Mouse (Mus musculus): ENCODE measurements around the gene H2afj.
A peak's percentile ranks its signal among the peaks of the same experiment; 100 is the strongest.

Gene H2afj

DNA sequence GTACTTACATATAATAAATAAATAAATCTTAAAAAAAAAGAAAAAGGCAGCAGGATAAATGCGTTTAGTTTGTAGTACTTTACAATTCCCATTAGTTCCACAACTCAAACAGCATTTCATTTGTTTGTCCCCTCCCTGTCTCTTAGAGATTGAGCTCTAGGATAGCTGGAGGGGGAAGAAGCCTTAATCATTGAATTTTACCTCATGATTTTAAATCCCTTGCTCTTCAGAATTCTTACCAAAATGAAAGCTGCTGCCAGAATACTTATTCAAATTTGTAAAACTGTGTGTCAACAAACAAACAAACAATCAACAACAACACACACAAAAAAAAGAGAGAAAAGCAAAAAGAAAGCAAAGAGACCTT lies 2.7 kb upstream of the H2afj start:
- no peak for DNase-seq (ENCODE audit: low read depth, low spot score)

DNA sequence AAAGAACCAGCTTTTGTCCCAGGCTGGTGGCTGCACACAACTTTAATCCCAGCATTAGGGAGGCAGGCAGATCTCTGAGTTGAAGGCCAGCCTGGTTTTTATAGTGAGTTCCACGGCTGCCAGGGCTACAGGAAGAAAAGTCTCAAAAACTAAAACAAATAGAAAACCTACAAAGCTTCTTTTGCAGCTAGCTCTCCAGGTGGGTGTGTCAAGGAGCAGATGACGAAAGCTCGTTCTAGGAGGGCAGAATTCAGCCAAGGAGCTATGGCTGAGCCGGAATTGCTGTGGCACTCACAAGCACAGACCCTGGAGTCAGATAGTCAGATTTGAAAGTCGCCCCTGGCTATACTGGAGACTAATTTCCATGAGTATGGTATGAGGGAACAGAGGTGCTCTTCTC lies 1.2 kb upstream of the H2afj start:
- no peak for DNase-seq (ENCODE audit: low read depth, low spot score)

DNA sequence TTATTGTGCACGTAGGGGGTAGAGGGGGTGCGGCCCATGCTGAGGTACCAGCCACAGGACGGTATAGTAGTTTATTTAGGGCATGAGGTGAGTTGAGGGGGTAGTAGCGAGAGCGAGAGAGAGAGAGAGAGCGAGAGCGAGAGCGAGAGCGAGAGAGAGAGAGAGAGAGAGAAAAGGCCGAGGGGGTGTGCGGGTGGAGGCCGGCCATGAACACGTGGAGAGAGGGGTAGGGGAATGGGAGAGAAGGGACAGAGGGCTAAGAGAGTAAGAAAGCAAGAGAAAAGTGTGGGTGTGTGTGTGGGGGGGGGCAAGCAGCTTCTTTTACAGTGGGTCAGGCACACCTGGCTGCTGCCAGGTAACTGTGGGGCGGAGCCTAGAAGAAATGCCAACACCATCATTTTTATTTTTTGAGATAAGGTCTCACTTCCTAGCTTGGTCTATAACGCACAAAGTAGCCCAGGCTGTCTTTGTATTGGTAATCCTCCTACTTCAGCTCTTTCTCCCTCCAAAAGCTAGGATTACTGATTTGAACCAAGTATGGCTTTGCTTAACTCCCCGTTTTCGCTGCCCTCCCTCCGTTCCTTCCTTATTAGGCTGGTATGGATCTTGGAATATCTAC lies 540 bp upstream of the H2afj start:
- DNase-seq (ENCODE audit: low read depth, low spot score) = no peak

DNA sequence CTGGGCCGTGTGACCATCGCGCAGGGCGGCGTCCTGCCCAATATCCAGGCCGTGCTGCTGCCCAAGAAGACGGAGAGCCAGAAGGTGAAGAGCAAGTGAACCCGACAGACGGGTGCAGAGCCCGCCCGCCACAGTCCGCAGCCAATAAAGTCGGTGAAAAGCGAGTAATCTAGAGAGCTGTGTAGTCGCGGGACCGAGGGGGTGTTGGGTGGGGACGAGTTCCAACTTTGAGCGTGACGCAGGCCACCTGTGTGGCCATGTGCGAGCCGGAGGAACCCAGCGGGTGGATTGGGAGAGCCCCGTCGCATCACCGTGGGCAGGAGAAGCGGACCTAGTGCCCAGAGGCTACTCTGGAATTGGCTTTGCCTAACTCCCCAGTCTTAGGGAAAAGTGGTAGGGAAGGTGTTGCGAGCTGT lies 595 bp downstream of the H2afj start:
- DNase-seq (ENCODE audit: low read depth, low spot score) = no peak

DNA sequence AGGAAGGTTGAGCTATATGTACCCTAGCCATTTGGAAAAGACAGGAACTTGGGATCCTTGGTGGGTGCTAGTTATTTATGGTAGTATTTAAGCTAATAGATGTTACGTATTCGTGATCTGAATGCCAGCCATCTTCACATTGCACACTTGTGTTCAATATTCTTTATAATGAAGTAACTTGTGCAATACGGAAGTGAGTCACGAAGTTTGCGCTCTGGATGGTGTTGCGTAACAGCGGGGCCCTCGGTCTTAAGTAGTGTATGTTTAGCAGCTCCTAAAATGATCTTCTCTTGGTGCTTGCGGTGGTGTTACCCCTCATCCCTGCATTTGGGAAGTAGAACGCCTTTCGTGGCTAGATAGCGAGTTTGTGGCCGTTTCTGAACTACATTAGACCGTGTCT lies 1.0 kb downstream of the H2afj start:
- DNase-seq (ENCODE audit: low read depth, low spot score) = no peak

DNA sequence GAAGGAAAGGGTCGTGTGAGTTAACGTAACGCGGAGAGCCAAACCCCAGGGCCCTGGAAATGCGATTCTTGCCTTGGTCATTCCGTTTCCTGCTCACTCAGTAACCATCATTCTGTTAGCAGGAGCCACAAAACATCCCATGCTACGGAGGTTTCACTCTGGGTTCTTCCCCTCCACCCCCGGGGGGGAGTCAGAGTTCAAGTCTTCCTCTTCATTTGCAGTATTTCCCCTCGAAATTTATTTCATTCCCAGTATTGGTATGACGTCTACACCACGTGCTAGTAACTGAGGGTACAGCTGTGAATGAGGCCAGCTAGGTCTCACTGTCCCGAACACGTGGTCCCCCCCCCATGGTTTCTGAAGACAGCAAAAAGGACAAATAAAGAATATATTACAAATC lies 1.6 kb downstream of the H2afj start:
- no peak for DNase-seq (ENCODE audit: low read depth, low spot score)

DNA sequence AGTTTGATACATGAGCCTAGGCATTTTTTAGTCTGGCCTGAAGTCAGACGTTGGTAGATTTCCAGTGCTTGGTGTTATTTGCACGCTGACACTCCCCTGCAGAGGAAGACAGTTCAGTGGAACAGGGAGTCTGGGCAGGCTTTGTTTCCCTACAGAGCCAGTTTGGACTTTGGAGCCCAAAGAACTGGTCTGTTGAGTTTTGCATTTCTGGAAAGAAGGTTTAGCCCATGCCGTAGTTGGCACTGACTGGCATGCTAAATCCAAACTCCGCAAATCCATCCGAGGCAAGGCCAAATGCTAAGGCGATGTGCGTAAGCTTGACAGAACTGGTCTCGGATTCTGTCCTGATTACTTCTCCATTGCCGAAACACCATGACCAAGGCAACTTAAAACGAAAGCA lies 3.2 kb downstream of the H2afj start:
- DNase-seq (ENCODE audit: low read depth, low spot score) = no peak

DNA sequence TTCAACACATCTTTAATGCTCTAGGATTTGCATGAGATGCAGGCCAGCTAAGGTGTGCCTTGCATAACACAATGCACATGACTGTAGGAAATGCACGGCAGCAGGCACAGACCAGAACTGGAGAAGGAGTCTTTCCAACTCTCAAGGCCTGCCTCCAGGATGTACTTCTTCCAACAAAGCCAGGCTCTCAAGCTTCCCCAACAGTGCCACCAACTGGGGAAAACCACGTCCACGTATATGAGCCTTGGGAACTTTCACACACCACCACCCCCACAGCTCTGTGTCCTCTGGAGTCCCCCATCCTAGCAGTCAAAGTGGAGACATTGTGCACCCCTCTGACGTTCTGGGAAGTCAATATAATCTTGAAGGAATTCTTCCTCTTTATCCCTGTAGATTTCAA lies 5.1 kb downstream of the H2afj start:
- DNase-seq (ENCODE audit: low read depth, low spot score) = no peak

DNA sequence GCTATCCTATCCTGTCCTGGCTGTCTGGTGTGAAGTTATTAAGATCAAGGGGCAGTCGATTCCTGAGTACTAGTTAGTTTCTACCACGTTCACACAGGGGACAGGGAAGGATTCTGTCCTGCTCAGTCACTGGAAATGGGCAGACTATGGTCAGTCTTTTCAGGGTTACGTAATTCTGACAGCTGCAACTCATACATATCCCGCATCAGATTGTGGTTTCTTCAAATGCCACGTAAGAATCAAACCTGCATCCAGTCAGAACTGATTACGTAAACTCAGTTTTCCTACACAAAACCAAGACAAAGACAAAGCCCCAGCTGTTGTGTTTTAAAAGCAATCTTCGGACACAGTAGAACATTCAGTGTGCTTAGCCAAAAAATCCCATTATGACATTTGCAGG lies 7.3 kb downstream of the H2afj start:
- no peak for DNase-seq (ENCODE audit: low read depth, low spot score)

DNA sequence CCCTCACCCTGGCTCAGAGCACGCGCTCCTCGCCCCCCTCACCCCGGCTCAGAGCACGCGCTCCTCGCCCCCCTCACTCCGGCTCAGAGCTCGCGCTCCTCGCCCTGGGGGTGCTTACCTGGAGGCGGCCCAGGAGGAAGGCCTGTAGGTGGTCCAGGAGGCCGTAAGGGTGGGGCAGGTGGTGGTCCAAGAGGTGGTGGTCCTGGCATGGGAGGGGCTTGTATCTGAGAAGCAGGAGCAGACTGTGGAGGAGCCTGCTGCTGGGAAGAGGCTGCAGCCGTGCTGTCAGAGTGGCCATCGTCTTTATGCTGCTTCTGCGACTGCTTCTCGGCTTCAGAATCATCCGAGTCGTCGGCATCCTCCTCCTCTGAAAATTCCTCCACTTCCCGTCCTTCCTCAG lies 8.8 kb downstream of the H2afj start:
- DNase-seq (ENCODE audit: low read depth, low spot score) = no peak

DNA sequence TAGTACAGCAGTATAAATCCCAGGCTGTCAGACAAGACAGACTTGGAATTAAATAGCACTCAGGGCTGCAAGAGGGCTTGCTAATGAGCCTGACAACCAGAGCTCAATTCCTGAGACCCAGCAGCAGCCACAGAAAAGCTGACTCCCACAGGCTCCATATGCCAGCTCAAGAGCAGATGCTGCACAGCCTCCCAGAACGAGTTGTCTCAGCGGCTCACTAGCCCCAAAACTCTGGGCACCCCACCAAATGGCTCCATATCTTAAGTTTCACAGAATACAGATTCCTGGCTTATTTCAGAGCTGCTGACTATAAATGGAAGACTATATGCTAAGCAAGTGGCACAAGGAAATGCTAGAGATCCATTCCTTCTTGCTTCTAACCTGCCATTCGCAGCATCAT lies 9.5 kb downstream of the H2afj start:
- no peak for DNase-seq (ENCODE audit: low read depth, low spot score)

DNA sequence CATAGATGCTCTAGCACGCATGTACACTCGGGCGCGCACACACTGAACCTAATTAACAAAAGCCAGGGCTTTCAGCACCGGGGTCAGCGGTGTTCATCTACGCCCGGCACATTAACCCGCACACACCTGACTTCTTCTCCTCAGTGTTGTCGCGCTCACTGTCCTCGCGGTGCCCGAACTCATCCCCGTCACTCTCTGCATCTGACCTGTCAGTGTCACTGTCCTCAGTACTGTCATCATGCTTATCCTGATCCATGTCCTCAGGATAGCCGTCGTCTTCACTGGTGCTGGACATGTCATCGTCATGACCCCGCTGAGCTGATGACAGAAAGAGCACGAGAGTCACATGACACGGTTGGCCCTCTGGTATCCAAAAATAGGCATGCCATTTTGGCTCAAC lies 12.3 kb downstream of the H2afj start:
- DNase-seq (ENCODE audit: low read depth, low spot score) = no peak

DNA sequence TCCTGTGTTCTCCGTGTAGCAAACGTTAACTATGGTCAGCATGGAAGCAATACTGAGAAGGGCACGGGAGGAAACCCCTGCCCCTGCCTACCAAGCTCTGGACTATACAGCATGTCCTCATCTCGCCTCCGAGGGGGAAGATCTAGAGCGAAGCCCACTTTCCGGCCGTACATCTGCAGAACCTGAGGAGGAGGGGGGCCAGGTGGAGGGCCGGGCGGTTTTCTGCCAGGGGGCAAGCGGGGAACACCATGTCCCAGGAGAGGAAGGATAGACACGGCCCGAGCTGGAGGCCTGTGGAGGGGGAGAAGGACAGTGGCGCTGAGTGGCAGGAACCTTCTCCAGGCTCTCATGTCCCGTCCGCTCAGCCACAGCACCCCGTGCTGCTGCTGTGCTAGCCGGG lies 13.0 kb downstream of the H2afj start:
- DNase-seq (ENCODE audit: low read depth, low spot score) = no peak

DNA sequence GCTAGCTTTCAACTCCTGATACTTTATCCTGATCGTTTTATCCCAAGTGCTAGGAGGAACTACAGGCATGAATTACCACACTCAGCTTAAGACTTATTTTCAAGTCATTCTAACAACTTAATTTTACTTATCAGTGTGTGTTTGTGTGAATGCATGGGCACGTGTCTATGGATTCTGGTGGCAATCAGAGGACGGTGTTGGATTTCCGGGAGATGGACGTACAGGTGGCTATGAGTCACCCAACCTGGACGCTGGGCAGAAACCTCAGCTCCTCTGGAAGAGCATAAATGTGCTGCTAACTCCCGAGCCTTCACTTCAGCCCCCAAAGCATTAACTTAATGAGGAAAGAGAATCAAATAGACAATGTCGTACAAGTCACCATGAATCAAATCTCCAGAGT lies 16.9 kb downstream of the H2afj start:
- DNase-seq (ENCODE audit: low read depth, low spot score) = no peak

DNA sequence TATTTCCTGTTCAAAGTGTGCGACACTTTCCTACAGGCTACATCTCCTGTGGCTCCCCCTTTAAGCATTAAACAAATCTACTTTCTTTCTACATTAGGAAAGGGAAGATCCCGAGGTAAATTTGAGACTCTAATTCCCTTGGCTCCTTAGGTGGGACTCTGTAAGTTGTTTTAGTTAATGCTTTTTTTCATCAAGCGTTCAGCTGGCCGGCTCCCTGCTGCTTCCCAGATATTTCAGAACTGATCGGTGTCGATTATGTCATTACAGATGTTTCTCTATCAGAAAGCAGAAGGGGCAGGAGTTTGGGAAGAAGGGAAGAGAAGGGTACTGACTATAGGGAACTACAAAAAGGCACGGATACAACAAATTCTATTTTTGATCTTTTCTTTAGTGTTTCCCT lies 19.1 kb downstream of the H2afj start:
- no peak for DNase-seq (ENCODE audit: low read depth, low spot score)

DNA sequence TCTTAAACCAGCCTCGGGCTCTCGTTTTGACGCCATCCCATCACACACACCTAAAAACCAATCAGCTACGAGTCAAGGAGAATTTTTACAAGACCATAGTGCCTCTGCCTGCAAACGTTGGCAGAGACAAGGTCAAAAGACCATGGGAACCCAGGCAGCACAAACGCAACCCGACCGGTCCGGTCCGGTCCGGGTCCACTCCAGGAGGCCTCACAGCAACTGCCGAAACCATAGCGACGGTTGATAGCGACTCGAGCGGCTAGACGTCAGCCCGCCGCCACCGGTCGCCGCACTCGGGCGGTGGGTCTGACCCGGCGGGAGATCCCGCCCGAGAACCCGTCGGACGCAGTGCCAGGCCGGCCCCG lies 19.5 kb downstream of the H2afj start, which contains the start of gene BC049715:
TSS of gene BC049715 (plus strand) at position 111 of the 365 bp plus-strand sequence.
- no peak for DNase-seq (ENCODE audit: low read depth, low spot score)

DNA sequence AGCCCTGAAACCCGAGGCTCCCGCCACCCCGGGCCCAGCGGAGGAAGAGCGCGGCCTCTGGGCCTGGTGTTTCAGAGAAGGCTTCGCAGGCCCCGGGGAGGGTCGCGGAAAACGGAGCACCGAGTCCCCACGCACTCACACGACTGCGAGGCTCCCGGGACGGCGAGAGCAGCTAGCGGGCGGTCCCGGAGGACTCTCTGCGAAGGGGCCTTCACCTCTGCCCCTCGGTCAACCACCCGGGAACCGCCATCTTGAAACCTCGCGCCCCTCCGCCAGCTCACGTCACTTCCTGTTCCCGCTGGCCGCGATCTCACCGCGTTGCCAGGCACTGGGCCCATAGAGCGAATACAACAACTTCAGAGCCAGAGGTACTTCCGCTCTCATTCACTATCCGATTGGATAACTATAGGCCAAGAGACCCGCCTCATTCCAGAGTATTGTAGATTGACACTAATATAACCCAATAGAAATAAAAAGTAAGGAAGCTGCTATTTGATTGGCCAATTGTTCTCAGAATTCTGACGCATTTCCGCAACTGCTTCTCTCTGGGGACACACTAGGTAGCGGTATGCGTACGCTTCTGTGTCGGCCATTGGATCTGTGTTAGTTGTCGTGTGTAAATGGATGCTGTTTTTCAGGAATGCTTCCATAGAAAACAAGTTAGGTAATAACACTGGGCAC lies 20.0 kb downstream of the H2afj start, which contains the start of gene Wbp11:
TSS of gene Wbp11 (minus strand) at position 353 of the 681 bp plus-strand sequence.
- DNase-seq (ENCODE audit: low read depth, low spot score) = peak; percentile 91

DNA sequence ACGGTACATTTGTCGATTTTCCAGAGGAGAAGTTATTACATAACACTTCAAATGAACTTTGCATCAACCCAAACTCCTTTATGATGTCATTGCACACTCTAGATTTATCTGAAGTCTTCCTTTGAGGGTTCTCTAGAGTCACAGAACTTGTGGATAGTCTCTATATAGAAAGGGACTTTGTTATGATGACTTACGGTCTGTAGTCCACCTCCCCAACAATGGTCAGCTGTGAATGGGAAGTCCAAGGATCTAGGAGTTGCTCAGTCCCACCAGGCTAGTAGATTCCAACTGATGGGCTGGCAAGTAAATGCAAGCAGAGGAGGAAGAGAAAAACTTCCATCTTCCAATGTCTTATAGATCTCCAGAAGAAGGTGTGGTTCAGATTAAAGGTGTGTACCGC lies 20.6 kb downstream of the H2afj start:
- no peak for DNase-seq (ENCODE audit: low read depth, low spot score)

DNA sequence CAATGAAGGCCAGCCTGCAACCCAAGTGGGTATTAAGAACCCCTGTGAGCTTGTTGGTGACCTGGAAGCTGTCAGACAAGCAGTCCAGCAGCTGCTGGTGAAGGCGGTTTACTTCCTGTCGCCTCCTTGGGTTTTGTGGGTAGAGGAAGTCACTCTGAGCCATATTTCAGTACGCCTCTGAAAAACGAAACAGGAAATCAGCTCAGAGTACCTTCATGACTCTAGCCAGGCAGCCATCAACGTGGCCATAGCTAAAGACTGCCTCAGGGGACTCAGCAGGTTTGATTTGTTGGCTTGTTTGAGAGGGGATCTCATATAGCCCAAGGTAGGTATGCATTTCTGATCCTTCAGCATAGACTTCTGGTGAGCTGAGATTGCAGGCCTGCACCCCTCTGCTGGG lies 23.7 kb downstream of the H2afj start:
- DNase-seq (ENCODE audit: low read depth, low spot score) = no peak

DNA sequence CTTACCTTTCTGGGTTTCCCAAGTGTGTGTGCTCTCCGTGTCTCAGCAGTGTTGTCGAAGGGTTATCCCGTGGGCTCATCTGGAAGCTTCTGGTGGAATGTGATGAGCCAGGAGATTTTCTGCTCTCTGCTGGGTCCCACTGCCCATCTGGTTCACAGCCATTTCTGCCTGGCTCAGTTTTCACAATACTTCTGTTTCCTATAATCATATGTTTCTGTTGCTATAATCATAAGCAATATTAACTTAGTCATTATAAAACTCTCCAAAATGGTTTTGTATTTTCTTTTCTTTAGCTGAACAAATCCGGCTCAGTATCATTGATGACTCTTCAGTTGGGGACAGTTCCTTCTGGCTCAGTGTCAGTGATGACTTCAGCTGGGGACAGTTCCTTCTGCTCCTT lies 27.3 kb downstream of the H2afj start, which contains the start of gene Smco3:
TSS of gene Smco3 (minus strand) at position 101 of the 400 bp plus-strand sequence.
- DNase-seq (ENCODE audit: low read depth, low spot score) = no peak

DNA sequence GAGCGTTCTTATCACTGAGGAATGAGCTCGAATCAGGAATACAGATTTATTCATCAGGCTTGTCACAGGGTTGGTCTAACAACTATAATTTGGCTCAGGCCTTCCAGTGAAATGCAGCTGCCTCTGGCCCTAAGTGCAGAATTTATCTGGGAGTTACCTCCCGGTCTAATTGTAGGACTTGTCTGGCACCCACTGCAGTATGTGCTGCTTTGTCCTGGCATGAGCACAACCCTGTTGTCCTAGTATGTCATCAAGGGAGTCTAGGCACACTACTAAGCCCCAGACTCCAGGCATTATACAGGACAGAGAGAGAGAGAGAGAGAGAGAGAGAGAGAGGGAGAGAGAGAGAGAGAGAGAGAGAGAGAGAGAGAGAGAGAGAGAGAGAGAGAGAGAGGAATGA lies 29.3 kb downstream of the H2afj start:
- DNase-seq (ENCODE audit: low read depth, low spot score) = no peak

DNA sequence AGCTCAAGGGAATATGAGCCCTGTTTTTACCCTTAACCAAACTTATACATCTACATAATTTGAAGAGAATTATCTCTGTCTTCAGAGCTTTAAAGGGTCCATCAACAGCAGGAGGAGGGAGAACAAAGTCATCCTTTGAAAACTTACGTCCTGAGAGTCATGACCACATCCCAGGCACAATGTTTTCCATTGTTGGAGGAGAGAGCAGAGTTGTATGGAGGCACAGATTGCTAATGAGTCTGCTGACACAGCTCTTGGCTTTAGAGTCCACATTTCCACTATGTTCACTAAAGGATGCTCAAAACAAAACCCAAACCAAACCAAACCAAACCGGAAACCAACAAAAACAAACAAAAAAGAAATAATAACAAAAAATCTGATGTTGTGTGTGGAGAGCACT lies 36.9 kb downstream of the H2afj start:
- no peak for DNase-seq (ENCODE audit: low read depth, low spot score)

DNA sequence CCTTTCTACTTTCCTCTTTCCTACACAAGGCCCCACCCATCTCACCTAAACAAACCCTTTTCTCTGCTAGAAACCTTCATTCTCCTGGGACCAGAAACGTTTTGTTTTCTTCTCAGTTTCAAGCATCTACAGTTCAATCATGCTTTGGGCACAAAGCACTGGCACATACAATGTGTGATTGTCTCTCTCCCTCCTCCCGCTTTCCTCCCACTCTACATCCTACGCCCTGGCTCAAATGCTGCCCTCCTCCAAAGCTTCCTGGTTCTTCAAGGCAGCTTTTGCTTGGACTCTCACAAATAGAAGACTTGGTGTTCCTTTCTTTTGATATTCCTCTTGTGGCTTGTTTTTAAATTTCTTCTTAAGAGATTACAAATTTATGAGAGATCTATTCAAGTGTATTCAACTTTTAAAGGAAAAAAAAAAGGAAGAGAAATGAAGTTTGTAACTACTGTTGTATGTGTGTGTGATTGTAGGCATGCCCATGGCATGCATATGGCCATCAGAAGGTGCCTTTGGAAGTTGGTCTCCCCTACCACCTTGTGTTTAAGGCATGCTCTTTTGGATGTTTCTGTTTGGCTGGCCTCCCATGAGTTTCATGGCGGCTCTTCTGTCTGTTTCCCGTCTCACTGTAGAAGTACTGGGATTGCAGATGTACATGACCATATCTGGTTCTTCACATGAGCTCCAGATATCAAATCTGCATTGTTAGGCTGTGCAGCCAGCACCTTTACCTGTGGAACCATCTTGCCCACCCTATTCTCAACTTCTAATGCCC lies 37.8 kb downstream of the H2afj start:
- DNase-seq (ENCODE audit: low read depth, low spot score) = no peak

Measured in embryo, embryonic 11.5 days (tissue).